Mouse (Mus musculus) small intestine, adult 2 months (tissue): Measurements from ENCODE around the gene Skil. TPM values are rescaled to one million over a fixed set of nuclear protein-coding genes. Genes with fewer than 3 reads are reported as not detected.

Experiments
- H3K27ac ChIP-seq: fragments of 200-500 bp; 2 replicates; pipeline ENCODE4 v1.5.1; 2012; ENCODE audit warnings: low read depth, low read length, control low read depth, inconsistent platforms; ENCODE audit not compliant: insufficient read depth
- H3K27me3 ChIP-seq: fragments of 200-500 bp; 2 replicates; pipeline ENCODE4 v1.6.1; 2012; ENCODE audit warnings: mild to moderate bottlenecking, moderate library complexity, low read length, inconsistent platforms; ENCODE audit not compliant: control insufficient read depth, insufficient read depth
- H3K36me3 ChIP-seq: fragments of 200-500 bp; 2 replicates; pipeline ENCODE4 v1.6.1; 2012; ENCODE audit warnings: mild to moderate bottlenecking, low read length, control low read depth, inconsistent platforms; ENCODE audit not compliant: control insufficient read depth, insufficient read depth
- H3K4me1 ChIP-seq: fragments of 200-500 bp; 2 replicates; pipeline ENCODE4 v1.6.1; 2012; ENCODE audit warnings: low read length, inconsistent platforms, mixed read lengths; ENCODE audit not compliant: control insufficient read depth, insufficient read depth, insufficient read length
- H3K4me3 ChIP-seq: fragments of 200-500 bp; 2 replicates; pipeline ENCODE4 v1.5.1; 2012; ENCODE audit warnings: low read depth, mild to moderate bottlenecking, control low read depth, inconsistent platforms, low read length, moderate library complexity
- CTCF ChIP-seq: fragments of 200-500 bp; IDR thresholded peaks from 2 replicates; pipeline ENCODE4 v1.5.1; 2012; ENCODE audit warnings: low read depth, mild to moderate bottlenecking, control low read depth, inconsistent platforms, low read length, moderate library complexity, mixed read lengths; ENCODE audit not compliant: insufficient replicate concordance, insufficient read length; ENCODE audit errors: extremely low read depth
- POLR2A ChIP-seq: fragments of 200-500 bp; IDR thresholded peaks from 2 replicates; pipeline ENCODE4 v1.6.1; 2012; ENCODE audit warnings: low read depth, mild to moderate bottlenecking, control low read depth, inconsistent platforms, low read length, moderate library complexity
- WGBS: fragments of 180-500 bp; shearing (Covaris S2); methylation state at CpG from one replicate; pipeline ENCODE4 v1.1.7; 2018; 5-methylcytosine and 5-hydroxymethylcytosine counted together
- polyA plus RNA-seq: library from polyadenylated mRNA; depleted of rRNA; stranded (reverse); fragments of >200 nt; gene quantifications from 2 replicates; pipeline ENCODE4 v1.2.3, GENCODE M21; 2012

Gene Skil
- polyA plus RNA-seq, 1 experiment: 8.5 TPM

DNA sequence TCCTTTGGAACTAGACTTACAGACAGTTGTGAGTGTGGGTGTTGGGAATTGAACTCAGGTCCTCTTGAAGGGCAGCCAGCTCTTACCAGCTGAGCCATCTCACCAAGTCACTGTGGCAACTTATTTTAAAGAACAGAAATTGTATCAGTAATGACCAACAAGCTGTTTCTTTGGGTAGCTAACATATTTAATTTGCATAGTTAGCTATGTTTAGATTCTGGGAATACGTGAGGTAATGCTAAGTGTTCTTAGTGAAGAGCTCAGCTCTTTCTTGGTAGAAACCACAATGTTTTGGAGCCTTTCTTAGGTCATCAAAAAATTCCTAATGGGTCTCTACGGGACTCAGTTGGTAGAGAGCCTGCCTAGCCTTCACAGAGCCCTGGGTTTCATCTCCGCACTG, 5.9 kb downstream of the Skil start:
- Histone ChIP-seq H3K36me3 (peaks cover 14% of the 10 kb centered on the region), H3K4me1 (peaks cover 18% of the 10 kb centered on the region), H3K27me3 (no peaks in the 10 kb centered on the region), H3K27ac (no peak overlapping the region), H3K4me3 (no peak overlapping the region)
- TF ChIP-seq CTCF: no peak
- TF ChIP-seq POLR2A: no peak
- 84% methylated on average over 3 of the region's 3 CpGs for WGBS

DNA sequence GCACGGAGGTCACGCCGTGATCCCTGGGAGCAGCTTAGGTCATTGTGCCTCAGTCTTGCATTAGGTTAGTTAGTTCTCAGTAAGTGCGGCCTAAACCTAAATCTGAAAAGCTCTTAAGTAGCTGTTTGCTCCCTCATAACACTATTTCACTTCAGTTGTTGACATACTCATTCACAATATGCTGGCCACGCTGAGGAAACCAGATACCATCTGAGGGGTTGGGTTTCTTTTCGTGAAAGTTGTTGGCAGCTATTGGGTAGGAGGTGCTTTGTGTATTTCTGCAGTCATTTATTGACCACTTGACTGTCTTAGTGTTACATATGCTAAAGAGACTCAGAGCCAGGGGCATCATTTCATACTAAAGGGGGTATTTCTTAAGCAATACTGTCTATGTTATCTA, 10.1 kb downstream of the Skil start:
- WGBS: 68% methylated on average over 6 of the region's 6 CpGs
- Histone ChIP-seq H3K27ac (no peak overlapping the region), H3K4me3 (no peak overlapping the region), H3K36me3 (peaks cover 4% of the 10 kb centered on the region), H3K27me3 (no peaks in the 10 kb centered on the region), H3K4me1 (peaks cover 14% of the 10 kb centered on the region)
- TF ChIP-seq POLR2A (no peak), CTCF (no peak)

DNA sequence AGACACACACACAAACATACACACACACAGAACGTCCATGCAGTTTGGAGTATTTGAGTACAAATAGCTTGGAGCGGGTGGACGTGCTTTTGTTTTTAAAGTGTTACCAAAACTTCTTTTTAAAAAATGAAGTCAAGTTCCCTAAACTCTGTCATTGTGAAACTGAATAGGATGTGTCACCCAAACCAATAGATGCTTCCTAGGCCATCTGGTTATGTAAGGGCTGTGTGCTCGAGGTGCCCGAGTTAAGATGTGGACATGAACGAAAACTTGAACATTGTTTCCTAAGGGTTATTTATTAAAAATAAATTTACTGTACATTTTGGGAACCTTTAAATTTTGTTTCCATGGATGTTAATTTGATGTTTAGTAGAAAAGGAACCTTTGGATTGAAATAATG, 11.7 kb downstream of the Skil start:
- no peak for TF ChIP-seq POLR2A
- no peak for TF ChIP-seq CTCF
- peaks cover 12% of the 10 kb centered on the region for H3K4me1 ChIP-seq
- peaks cover 7% of the 10 kb centered on the region for H3K36me3 ChIP-seq
- H3K27me3 ChIP-seq: no peaks in the 10 kb centered on the region
- no peak overlapping the region for H3K4me3 ChIP-seq
- 79% methylated on average over 6 of the region's 6 CpGs for WGBS
- H3K27ac ChIP-seq: no peak overlapping the region

- TF ChIP-seq CTCF (no peak), POLR2A (no peak)
- no peak overlapping the region for H3K27ac ChIP-seq
- H3K4me1 ChIP-seq: peaks cover 11% of the 10 kb centered on the region
- 74% methylated on average over 4 of the region's 4 CpGs for WGBS
- peaks cover 7% of the 10 kb centered on the region for H3K36me3 ChIP-seq
- H3K27me3 ChIP-seq: no peaks in the 10 kb centered on the region
- H3K4me3 ChIP-seq: no peak overlapping the region
These were observed 12.8 kb downstream of the Skil start for GRCm38 (mm10) chr3:31107674-31108073.

- peaks cover 9% of the 10 kb centered on the region for H3K4me1 ChIP-seq
- no peak for TF ChIP-seq CTCF
- no peak for TF ChIP-seq POLR2A
- WGBS: 56% methylated on average over 3 of the region's 3 CpGs
- H3K4me3 ChIP-seq: no peak overlapping the region
- no peak overlapping the region for H3K27ac ChIP-seq
- H3K27me3 ChIP-seq: no peaks in the 10 kb centered on the region
- peaks cover 19% of the 10 kb centered on the region for H3K36me3 ChIP-seq
These were observed 14.2 kb downstream of the Skil start for GRCm38 (mm10) chr3:31109108-31109507.

DNA sequence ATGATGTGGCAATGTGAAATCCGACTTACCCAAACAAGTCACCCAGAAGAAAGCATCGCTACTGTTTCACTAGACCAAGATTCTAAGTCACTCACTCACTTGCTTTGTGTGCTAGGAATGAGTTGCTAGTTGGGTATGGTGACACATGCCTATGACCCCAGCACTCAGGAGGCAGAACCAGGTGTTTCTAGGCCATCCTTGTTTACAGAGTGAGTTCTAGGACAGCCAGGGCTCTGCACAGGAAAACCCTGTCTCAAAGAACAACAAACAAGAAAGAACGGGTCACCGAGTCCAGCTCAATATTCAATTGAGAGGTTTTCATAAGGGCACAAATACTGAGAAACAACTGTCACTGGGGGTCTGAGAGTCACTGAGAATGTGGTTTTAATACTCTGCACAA, 28.2 kb downstream of the Skil start:
- H3K27me3 ChIP-seq: no peaks in the 10 kb centered on the region
- no peak overlapping the region for H3K27ac ChIP-seq
- no peak overlapping the region for H3K4me3 ChIP-seq
- 89% methylated on average over 4 of the region's 4 CpGs for WGBS
- TF ChIP-seq CTCF (no peak), POLR2A (no peak)
- H3K36me3 ChIP-seq: peaks cover 32% of the 10 kb centered on the region
- H3K4me1 ChIP-seq: peaks cover 8% of the 10 kb centered on the region; the same call in 1 of the 2 replicates

DNA sequence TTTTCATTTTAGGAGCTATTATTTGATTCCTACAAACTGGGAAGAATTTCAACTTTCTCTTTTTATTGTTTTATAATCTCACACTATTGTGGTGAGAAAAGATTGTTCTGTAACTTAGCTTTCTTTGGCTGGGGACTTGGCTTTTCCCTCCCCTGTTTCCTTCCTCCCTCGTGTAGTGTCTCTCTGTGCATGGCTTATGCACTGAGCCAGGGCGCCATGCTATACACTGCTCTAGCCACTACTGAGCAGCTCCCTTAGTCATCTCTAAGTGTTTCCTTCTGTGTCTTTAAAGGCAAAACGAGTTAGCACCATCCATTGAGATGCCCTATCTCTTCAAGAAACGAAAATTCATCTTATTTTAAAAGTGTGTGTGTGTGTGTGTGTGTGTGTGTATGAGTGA, 31.4 kb downstream of the Skil start:
- Histone ChIP-seq H3K36me3 (peaks cover 6% of the 10 kb centered on the region), H3K27me3 (no peaks in the 10 kb centered on the region), H3K27ac (peak overlapping the region; percentile 44), H3K4me3 (no peak overlapping the region), H3K4me1 (peaks cover 15% of the 10 kb centered on the region; the same call in 1 of the 2 replicates)
- WGBS: 19% methylated on average over 4 of the region's 4 CpGs
- TF ChIP-seq POLR2A (no peak), CTCF (no peak)

- Histone ChIP-seq H3K4me3 (no peak overlapping the region), H3K27me3 (no peaks in the 10 kb centered on the region), H3K4me1 (peaks cover 18% of the 10 kb centered on the region; the same call in 1 of the 2 replicates), H3K36me3 (peaks cover 5% of the 10 kb centered on the region), H3K27ac (peak overlapping the region; percentile 93)
- TF ChIP-seq CTCF (no peak), POLR2A (no peak)
- WGBS: 20% methylated on average over 3 of the region's 3 CpGs
These were observed 32.0 kb downstream of the Skil start for GRCm38 (mm10) chr3:31126848-31127247.
